Mouse (Mus musculus): ENCODE measurements around the gene Rad18.
"Not testable (repeated sequence)": the region's sequence is repeated elsewhere in the genome, so short reads cannot be mapped to it uniquely, and the experiment has no call there.

Gene Rad18

GRCm38 (mm10) chr6:112696056-112696950 lies at the start of gene Rad18:
Gene Rad18, minus strand, starts transcription at chr6:112696686.
- in situ Hi-C loops (cut with MboI) = no loop called here

DNA sequence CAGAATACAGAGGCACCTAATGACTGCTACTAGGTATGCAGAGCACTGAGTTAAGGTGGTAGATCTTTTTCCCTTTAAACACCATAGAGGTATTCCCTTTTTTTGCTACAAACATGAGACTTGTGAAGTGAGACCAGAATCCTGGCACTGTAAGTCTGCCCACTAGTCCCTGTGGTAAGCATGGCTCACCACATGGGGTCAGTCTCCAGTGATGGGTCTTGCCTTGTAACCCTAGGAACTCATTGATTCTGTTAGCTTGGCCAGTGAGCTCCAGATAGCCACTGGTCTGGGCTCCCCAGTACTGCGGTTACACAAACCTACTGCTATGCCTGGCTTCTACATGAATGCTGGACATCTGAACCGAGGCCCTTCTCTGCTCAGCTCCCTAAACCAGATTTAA lies 45.8 kb upstream of the Rad18 start:
- in situ Hi-C loops (cut with MboI) = no loop called here

DNA sequence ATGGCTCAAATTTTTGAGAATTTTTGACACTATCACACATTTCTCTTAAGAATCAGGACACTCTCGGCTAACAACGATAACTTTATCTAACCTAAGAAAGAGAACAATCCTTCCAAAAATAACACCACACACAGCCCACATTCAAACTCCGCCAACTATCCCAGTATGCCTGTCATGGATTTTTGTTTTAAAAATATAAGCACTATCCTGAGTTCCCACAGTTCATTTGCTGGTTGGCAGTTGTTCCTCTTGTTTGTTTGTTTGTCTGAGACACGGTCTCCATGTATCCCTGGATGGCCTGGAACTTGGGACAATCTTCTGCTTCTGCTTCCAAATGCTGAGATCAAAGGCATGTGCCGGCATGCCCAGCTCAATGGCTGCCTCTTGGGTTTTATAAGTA lies 45.3 kb upstream of the Rad18 start:
- in situ Hi-C loops (cut with MboI) = no loop called here

GRCm38 (mm10) chr6:112739635-112740034 lies 43.1 kb upstream of the Rad18 start:
- in situ Hi-C loops (cut with MboI) = no loop called here

- in situ Hi-C loops (cut with MboI) = no loop called here
Measured at GRCm38 (mm10) chr6:112738924-112739323, 42.4 kb upstream of the Rad18 start.

GRCm38 (mm10) chr6:112736471-112736870 lies 40.0 kb upstream of the Rad18 start:
- in situ Hi-C loops (cut with MboI) = no loop called here

DNA sequence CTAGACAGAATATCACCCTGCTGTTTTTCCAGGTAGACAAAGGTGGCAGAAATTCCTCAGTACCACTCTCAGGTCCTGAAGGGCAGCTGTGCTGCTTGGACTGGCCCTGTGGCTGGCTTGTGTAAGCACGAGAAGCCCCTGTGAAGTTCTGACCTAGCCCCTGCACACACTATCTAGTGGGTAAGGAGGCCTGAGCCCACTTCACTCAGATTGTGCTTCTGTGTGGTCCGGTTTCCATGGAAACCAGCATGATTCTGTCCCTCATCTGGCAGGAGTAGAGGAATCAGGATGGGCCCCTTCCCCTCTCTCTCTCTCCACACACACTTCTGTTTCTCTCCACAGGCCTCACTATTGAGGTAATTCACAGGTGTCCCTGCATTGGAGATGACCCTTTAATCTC lies 38.6 kb upstream of the Rad18 start:
- in situ Hi-C loops (cut with MboI) = no loop called here

DNA sequence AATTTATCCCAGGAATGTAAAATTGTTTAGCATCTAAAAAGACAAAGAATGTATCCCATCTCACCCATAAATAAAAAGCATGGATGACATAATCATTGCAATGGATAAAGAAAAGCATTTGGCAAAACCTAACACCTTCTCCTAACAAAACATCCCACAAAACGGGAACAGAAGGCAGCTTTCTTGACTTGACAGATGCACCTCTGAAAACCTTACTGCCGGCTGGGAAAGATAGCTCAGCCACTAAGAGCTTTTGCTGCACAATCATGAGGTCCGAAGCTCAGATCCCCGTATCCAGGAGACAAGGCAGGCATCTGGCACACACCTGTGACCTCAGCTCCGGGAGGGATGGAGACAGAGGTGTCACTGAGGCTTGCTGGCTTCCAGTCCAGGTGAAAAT lies 37.5 kb upstream of the Rad18 start:
- in situ Hi-C loops (cut with MboI) = no loop called here

- in situ Hi-C loops (cut with MboI) = no loop called here
Measured at GRCm38 (mm10) chr6:112732434-112732833, 35.9 kb upstream of the Rad18 start.

- in situ Hi-C loops (cut with MboI) = no loop called here
Measured at GRCm38 (mm10) chr6:112731386-112731785, 34.9 kb upstream of the Rad18 start.

GRCm38 (mm10) chr6:112728760-112729422 lies 32.4 kb upstream of the Rad18 start:
- in situ Hi-C loops (cut with MboI) = no loop called here

DNA sequence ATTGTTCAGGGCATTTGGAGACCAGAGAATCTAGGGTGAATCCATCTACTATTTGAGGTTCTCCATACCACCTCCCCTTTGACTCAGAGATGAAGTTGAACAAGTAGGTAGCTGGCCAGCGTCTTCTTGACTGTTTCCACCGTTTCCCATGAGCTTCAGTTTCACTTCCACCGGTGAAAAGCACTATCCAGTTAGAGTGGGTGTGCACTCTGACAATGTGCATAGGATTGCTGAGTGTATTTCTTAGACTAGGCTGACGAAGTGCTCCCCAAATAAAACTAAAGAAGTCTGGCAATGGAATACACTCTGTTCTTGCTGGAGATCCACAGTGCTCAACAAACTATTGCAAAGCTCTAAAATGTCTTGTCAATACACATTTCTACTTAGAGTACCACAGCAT lies 29.0 kb upstream of the Rad18 start:
- in situ Hi-C loops (cut with MboI) = no loop called here

- in situ Hi-C loops (cut with MboI) = no loop called here
Measured at GRCm38 (mm10) chr6:112720409-112721080, 24.1 kb upstream of the Rad18 start.

- in situ Hi-C loops (cut with MboI) = no loop called here
Measured at GRCm38 (mm10) chr6:112719983-112720382, 23.5 kb upstream of the Rad18 start.

GRCm38 (mm10) chr6:112717168-112717567 lies 20.7 kb upstream of the Rad18 start:
- in situ Hi-C loops (cut with MboI) = no loop called here

DNA sequence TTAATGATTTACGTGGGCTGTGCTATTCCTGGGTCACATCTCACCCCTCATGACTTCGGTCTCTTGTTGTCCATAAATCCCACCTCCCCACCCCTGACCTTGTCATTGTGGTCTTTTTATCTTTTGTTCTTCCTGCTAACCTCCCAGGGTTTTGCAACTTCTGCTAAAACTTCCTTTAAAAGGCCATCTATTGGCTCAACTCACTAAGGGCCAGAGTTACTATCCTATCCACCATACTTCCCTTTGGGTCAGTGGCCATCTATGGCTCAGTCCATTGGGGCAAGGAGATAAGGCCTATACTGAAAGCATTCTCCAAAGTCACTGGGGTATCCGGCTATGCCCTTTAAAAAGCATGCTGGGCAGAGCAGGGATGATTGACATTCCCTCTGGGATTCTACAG lies 17.5 kb upstream of the Rad18 start:
- in situ Hi-C loops (cut with MboI) = no loop called here

DNA sequence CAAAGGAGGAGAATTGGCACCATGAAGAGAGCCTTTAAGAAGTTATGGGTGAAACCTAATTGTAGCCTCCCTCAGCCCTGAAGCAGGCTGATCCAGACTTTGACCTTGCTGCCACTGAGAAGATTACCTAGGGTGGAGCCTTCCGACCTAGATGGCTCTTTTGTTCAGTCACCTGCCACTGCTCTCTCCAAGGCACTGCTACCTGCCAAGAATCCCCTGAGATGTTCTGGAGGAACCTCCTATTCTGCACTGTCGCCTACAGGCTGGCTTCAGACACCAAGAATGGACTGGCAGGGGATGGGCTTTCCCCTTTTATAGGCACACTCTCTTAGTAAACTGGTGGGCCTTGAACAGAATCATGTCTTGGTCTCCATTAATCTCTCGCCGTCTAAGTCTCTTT lies 5.8 kb upstream of the Rad18 start:
- in situ Hi-C loops (cut with MboI) = not testable (repeated sequence)

GRCm38 (mm10) chr6:112700392-112700791 lies 3.9 kb upstream of the Rad18 start:
- in situ Hi-C loops (cut with MboI) = no loop called here

DNA sequence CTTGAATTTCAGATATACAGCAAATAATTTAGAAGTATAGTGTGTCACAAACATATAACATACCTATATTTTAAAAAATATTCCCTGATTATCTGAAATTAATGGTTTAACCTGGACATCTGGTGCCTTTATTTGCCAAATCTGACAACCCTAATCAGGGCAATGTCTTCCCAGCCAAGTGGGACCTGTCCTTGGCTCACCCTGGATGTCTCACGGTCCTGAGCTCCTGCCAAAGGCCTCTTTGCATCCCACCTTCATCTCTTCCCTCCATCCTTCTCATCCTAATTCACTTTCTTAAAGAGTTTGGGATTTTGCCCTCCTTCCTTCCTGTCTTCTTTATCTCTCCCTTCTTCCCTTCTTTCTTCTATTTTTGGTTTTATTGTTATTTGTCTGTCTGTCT lies 2.6 kb upstream of the Rad18 start:
- in situ Hi-C loops (cut with MboI) = no loop called here

GRCm38 (mm10) chr6:112694492-112694891 lies 2.0 kb downstream of the Rad18 start:
- in situ Hi-C loops (cut with MboI) = no loop called here

DNA sequence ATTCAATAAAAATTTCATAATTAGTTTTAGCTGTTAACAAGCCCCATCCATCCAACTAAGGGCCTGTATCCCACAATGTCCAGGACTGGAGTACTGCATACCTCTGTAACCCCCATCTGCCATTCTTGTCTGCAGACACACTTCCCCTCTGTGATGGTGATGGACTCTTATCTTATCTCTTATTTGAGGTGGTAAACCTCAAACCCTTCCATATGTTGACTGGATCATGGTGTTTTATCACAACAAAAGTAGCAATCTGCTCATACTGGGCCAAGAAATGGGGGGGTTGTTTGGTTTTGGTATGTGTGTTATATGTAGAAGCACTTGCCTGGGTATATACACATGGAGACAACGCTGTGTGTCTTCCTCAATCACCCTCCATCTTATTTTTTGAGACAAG lies 5.0 kb downstream of the Rad18 start:
- in situ Hi-C loops (cut with MboI) = no loop called here

DNA sequence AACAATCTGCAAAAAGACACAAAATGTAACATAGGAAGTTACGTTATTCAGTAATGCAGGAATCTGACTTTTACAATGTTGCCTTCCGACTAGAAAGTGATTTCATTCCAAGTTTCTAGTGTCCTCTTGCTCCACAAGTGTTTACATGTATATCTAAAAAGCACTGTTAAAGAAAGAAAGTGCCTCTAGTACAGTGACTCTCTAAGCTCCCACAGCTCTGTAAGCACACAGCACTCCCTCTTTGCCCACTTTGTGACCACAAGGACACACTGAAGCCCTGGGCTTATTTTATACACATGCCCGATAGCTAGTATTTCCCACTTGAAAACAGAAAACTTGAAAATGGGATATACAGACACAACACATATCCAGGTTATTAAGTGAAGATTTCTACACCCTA lies 8.5 kb downstream of the Rad18 start:
- in situ Hi-C loops (cut with MboI) = no loop called here

GRCm38 (mm10) chr6:112686485-112686884 lies 10.0 kb downstream of the Rad18 start:
- in situ Hi-C loops (cut with MboI) = no loop called here

All from mature B cell (primary cell).